Mouse (Mus musculus): Measurements from ENCODE around the gene Tac1. TPM values are rescaled to one million over a fixed set of nuclear protein-coding genes. Genes with fewer than 3 reads are reported as not detected.
"Not testable (repeated sequence)": the region's sequence is repeated elsewhere in the genome, so short reads cannot be mapped to it uniquely, and the experiment has no call there.

The Tac1 gene
- 134 and 150 TPM in 2 replicates for polyA plus RNA-seq (2015; fragmentation: Nextera tagmentation; extraction: Ambion mirVana)

DNA sequence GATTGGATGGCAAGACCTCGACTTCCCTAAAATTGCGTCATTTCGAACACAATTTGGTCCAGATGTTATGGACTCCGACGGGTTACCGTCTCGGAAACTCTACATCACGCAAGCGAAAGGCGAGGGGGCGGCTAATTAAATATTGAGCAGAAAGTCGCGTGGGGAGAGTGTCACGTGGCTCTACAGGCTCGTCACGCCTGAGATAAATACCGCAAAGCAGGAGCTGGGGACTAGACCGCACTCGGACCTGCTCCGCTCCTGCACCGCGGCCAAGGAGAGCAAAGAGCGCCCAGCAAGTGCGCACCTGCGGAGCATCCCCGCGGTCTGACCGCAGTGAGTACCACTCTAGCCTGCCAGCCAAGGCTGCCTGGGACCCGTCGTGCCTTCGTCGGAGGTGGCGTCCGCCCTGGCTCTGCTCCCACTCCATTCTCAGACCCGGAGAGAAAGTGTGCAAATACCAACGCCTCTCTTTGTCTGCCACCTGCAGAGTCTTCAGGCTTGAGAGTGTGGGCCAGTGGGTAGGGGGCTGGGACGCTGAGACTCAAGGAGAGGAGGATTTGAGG is at the start of gene Tac1:
Tac1 (plus strand) TSS at position 51 of the 563 bp plus-strand sequence.
- Histone ChIP-seq H3K4me2 (peak within 1 kb of the TSS; percentile 86), H3K9me3 (no peaks in the 10 kb centered on the region), H3K9ac (peak within 1 kb of the TSS; percentile 28), H3K36me3 (no peaks in the 10 kb centered on the region), H3K27me3 (peaks cover 35% of the 10 kb centered on the region), H3K4me1 (replicated peaks) (peaks cover 25% of the 10 kb centered on the region), H3K27ac (replicated peaks) (no peak within 1 kb of the TSS), H3K4me3 (peak within 1 kb of the TSS; percentile 51)
- WGBS, result 2% methylated on average over 37 of the region's 37 CpGs
- peak; percentile 78 for ATAC-seq (ENCODE audit: low FRiP score, low read depth)

GRCm38 (mm10) chr6:7543511-7543910 is 11.2 kb upstream of the Tac1 start:
- H3K4me1 ChIP-seq (replicated peaks); H3K4me2 ChIP-seq; H3K4me3 ChIP-seq; H3K27me3 ChIP-seq; H3K9me3 ChIP-seq; H3K27ac ChIP-seq (replicated peaks); H3K9ac ChIP-seq; H3K36me3 ChIP-seq; ATAC-seq (ENCODE audit: low FRiP score, low read depth): not testable (repeated sequence)
- WGBS, result 81% methylated on average over 2 of the region's 2 CpGs

DNA sequence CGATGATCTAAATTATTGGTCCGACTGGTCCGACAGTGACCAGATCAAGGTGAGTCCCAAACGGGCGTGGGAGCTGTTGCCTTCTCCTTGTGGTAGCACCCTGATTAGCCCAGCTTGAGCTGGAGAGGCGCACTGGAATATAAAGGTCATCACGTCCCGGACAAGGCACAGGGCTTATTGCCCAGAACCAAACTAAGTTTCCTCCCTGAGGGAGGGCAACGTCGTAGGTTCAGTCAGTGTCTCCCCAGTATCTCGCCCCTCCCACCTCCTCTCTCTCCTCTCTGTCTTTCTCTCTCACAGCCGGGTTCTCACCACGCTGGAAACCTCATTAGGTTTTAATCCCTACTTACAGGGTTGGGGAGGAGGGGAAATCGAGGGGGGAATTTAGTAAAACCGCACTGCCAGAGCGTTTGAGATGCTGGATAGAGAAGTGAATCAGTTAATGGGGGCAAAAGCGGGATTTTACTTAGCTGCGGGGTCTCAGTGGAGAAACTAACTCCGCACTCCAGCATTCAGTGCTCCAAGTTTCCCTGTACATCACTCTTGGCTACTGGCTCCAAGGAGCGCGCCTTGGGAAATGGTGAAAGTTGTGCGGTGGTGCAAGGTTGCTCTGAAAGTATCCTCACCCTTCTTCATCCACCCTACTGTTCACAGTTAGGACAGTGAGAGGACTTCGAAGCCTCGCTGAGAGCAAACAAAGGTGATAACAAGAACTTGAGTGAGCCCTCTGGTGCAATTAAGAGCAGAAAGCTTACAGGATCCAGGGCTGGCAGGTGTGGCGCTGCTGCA is 1.2 kb downstream of the Tac1 start:
- Histone ChIP-seq H3K36me3 (no peaks in the 10 kb centered on the region), H3K4me3 (peak overlapping the region; percentile 51), H3K9ac (peak overlapping the region; percentile 28; the same call in 1 of the 2 replicates), H3K4me1 (replicated peaks) (peaks cover 25% of the 10 kb centered on the region), H3K9me3 (no peaks in the 10 kb centered on the region), H3K27me3 (peaks cover 35% of the 10 kb centered on the region), H3K27ac (replicated peaks) (no peak overlapping the region), H3K4me2 (peak overlapping the region; percentile 86)
- ATAC-seq (ENCODE audit: low FRiP score, low read depth), result peak; percentile 62
- WGBS, result 2% methylated on average over 25 of the region's 25 CpGs

DNA sequence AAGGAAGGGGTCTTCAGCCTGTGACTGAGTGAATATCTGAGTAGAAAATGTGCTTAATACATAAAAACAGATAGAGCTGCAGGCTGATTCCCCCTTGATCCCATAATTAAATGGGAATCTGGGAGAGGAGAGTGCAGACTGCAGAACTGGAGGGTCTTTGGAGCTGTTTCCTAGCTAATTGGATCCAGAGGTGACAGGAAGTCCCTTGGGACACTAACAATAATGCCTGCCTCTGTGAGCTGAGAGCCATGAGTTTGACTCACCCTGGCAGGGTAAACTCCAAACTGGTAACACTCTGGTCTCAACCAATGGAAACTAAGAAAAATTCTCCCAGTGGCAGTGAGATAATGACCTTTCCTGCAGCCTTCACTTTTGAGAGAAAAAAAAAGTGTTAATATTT is 3.5 kb downstream of the Tac1 start:
- Histone ChIP-seq H3K9ac (no peak overlapping the region), H3K4me1 (replicated peaks) (peaks cover 28% of the 10 kb centered on the region), H3K27me3 (peaks cover 35% of the 10 kb centered on the region), H3K36me3 (no peaks in the 10 kb centered on the region), H3K27ac (replicated peaks) (no peak overlapping the region), H3K4me2 (no peak overlapping the region), H3K4me3 (no peak overlapping the region), H3K9me3 (no peaks in the 10 kb centered on the region)
- ATAC-seq (ENCODE audit: low FRiP score, low read depth), result no peak

- Histone ChIP-seq H3K27me3 (0 out of 2 replicates have a peak, but pooled peaks cover 3% of the 10 kb centered on the region), H3K4me3 (no peak overlapping the region), H3K4me1 (replicated peaks) (0 out of 2 replicates have a peak, but pooled peaks cover 3% of the 10 kb centered on the region), H3K36me3 (no peaks in the 10 kb centered on the region), H3K4me2 (peak overlapping the region; percentile 37), H3K27ac (replicated peaks) (no peak overlapping the region), H3K9ac (no peak overlapping the region), H3K9me3 (no peaks in the 10 kb centered on the region)
- peak; percentile 85 for ATAC-seq (ENCODE audit: low FRiP score, low read depth)
- WGBS, result 33% methylated on average over 6 of the region's 6 CpGs
These were observed 7.8 kb downstream of the Tac1 start for GRCm38 (mm10) chr6:7562524-7562923.

DNA sequence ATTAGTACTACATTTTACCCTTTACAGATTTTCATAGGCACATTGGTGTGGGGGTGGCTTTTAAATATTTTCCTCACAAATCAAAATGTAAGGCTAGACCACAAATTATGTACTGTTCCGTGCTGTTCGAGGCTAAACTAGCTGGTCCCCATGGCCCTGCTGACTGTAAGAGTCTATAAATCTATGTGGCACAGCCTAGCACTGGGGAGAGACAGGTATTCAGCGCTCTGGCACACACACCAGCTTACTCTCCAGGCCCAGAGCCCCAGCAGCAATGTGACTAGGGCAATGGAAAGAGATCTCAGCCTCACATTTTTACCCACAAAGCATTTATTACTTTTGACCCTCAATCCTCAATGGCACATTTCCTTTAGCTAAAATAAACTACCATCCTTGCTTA is 9.9 kb downstream of the Tac1 start:
- 79% methylated on average over 3 of the region's 3 CpGs for WGBS
- H3K36me3 ChIP-seq, result no peaks in the 10 kb centered on the region
- H3K4me2 ChIP-seq, result no peak overlapping the region
- H3K27ac ChIP-seq (replicated peaks), result no peak overlapping the region
- H3K9ac ChIP-seq, result no peak overlapping the region
- no peaks in the 10 kb centered on the region for H3K9me3 ChIP-seq
- H3K4me1 ChIP-seq (replicated peaks), result 0 out of 2 replicates have a peak, but pooled peaks cover 3% of the 10 kb centered on the region
- H3K4me3 ChIP-seq, result no peak overlapping the region
- no peaks in the 10 kb centered on the region for H3K27me3 ChIP-seq
- no peak for ATAC-seq (ENCODE audit: low FRiP score, low read depth)

- 57% methylated on average over 1 of the region's 1 CpGs for WGBS
- Histone ChIP-seq H3K4me1 (replicated peaks) (no peaks in the 10 kb centered on the region), H3K9me3 (no peaks in the 10 kb centered on the region)
These were observed 16.5 kb downstream of the Tac1 start for GRCm38 (mm10) chr6:7571144-7571543.

GRCm38 (mm10) chr6:7578031-7578430 is 23.4 kb downstream of the Tac1 start:
- WGBS, result 79% methylated on average over 1 of the region's 1 CpGs
- Histone ChIP-seq H3K4me2 (no peak overlapping the region), H3K4me1 (replicated peaks) (no peaks in the 10 kb centered on the region), H3K27me3 (no peaks in the 10 kb centered on the region), H3K27ac (replicated peaks) (no peak overlapping the region), H3K9ac (no peak overlapping the region), H3K9me3 (no peaks in the 10 kb centered on the region), H3K4me3 (no peak overlapping the region), H3K36me3 (no peaks in the 10 kb centered on the region)
- ATAC-seq (ENCODE audit: low FRiP score, low read depth), result no peak

More at GRCm38 (mm10) chr6:7571144-7571543, 16.5 kb downstream of the Tac1 start:
- no peak overlapping the region for H3K27ac ChIP-seq (replicated peaks)
- no peaks in the 10 kb centered on the region for H3K27me3 ChIP-seq
- no peaks in the 10 kb centered on the region for H3K36me3 ChIP-seq
- no peak overlapping the region for H3K4me2 ChIP-seq
- H3K9ac ChIP-seq, result no peak overlapping the region
- H3K4me3 ChIP-seq, result no peak overlapping the region
- no peak for ATAC-seq (ENCODE audit: low FRiP score, low read depth)

DNA sequence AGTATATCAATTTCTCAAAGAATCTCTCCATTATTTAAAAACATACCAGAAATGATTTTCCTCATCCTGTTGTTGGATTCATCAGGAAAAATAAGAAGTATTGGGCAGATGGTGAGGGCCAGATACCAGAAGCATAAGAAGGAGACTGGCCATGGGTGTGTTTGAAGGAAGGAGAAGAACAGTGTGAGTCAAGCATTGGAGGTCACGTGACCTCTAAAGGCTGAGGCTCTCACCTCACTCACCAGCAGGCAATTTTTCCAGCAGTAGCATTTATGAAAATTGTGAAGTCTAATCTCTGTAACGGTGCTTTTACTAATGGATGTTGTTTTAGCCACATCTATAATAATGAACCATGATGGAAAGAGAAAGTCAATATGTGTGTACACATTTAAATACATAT is 39.8 kb downstream of the Tac1 start:
- Histone ChIP-seq H3K9me3 (no peaks in the 10 kb centered on the region), H3K27me3 (no peaks in the 10 kb centered on the region), H3K27ac (replicated peaks) (no peak overlapping the region), H3K4me2 (no peak overlapping the region), H3K4me3 (no peak overlapping the region), H3K36me3 (no peaks in the 10 kb centered on the region), H3K4me1 (replicated peaks) (no peaks in the 10 kb centered on the region), H3K9ac (no peak overlapping the region)
- ATAC-seq (ENCODE audit: low FRiP score, low read depth), result no peak
- WGBS, result 89% methylated on average over 2 of the region's 2 CpGs

- Histone ChIP-seq H3K4me3 (no peak overlapping the region), H3K27ac (replicated peaks) (no peak overlapping the region), H3K36me3 (no peaks in the 10 kb centered on the region), H3K9ac (no peak overlapping the region), H3K4me1 (replicated peaks) (no peaks in the 10 kb centered on the region), H3K27me3 (no peaks in the 10 kb centered on the region), H3K4me2 (no peak overlapping the region), H3K9me3 (no peaks in the 10 kb centered on the region)
- no peak for ATAC-seq (ENCODE audit: low FRiP score, low read depth)
- WGBS, result 89% methylated on average over 5 of the region's 5 CpGs
These were observed 43.7 kb downstream of the Tac1 start for GRCm38 (mm10) chr6:7598416-7598815.

GRCm38 (mm10) chr6:7600228-7600627 is 45.5 kb downstream of the Tac1 start:
- H3K9me3 ChIP-seq, result no peaks in the 10 kb centered on the region
- no peak for ATAC-seq (ENCODE audit: low FRiP score, low read depth)
- H3K27ac ChIP-seq (replicated peaks), result no peak overlapping the region
- no peak overlapping the region for H3K4me2 ChIP-seq
- no peak overlapping the region for H3K9ac ChIP-seq
- H3K4me1 ChIP-seq (replicated peaks), result no peaks in the 10 kb centered on the region
- H3K4me3 ChIP-seq, result no peak overlapping the region
- H3K27me3 ChIP-seq, result no peaks in the 10 kb centered on the region
- 74% methylated on average over 2 of the region's 2 CpGs for WGBS
- H3K36me3 ChIP-seq, result no peaks in the 10 kb centered on the region

DNA sequence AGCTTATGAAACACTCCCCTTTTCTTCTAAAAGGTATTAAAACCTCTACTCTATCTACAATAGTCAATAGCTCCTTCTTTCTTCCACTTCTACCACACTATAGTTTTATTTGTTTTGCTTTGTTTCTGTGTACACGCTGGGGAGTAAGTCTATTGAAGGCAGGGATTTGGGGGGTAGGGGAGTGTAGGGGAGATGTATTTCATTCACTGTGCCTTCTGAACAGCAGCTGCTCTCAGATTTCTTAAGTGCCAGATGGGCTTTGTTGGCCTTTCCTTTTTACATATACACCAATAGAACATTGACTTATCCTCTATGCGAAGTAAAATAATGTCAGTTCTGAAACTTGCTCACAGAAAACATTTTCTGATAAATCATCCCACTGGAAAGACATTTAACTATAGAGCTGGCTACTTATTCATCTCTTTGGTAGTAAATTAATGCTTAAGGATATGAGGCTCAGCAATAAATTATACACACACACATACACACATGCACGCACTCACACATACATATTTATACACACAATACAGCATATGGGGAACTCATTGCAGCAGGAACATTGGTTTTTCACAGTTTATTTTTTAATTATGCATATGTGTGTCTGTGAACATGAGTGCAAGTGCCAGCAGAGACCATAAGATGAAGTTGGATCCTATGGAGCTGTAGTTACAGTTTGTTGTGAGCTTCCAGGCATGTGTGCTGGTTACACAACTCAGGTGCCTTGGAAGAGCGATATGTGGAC is 46.8 kb downstream of the Tac1 start:
- WGBS, result 82% methylated on average over 4 of the region's 4 CpGs
- H3K9me3 ChIP-seq, result no peaks in the 10 kb centered on the region
- no peak overlapping the region for H3K27ac ChIP-seq (replicated peaks)
- no peaks in the 10 kb centered on the region for H3K4me1 ChIP-seq (replicated peaks)
- ATAC-seq (ENCODE audit: low FRiP score, low read depth), result no peak
- H3K36me3 ChIP-seq, result no peaks in the 10 kb centered on the region
- no peak overlapping the region for H3K4me3 ChIP-seq
- H3K27me3 ChIP-seq, result no peaks in the 10 kb centered on the region
- H3K4me2 ChIP-seq, result no peak overlapping the region
- no peak overlapping the region for H3K9ac ChIP-seq
